Mouse (Mus musculus): ENCODE measurements around the gene Pkd2.

Pkd2 gene

GRCm38 (mm10) chr5:104465731-104466130 lies 6.5 kb downstream of the Pkd2 start:
- in situ Hi-C loops (cut with MboI, MseI), result no loop called here

DNA sequence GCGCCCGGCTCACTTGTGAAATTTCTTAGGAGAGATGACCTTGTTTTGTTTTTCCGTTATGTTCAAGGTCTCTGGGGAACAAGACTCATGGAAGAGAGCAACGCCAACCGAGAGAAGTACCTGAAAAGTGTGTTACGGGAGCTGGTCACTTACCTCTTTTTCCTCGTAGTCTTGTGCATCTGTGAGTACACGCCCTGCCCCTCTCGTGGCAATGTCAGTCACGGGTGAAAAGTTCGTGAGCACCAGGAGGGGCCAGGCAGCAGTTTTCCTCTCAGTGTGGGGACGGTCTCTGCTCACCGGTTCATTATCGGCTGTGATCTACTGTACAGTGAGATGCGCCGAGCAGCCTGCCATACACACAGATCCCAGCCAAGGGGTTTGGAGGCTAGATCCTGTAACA lies 7.6 kb downstream of the Pkd2 start:
- in situ Hi-C loops (cut with MboI, MseI), result no loop called here

GRCm38 (mm10) chr5:104468586-104468985 lies 9.3 kb downstream of the Pkd2 start:
- in situ Hi-C loops (cut with MboI, MseI), result no loop called here

DNA sequence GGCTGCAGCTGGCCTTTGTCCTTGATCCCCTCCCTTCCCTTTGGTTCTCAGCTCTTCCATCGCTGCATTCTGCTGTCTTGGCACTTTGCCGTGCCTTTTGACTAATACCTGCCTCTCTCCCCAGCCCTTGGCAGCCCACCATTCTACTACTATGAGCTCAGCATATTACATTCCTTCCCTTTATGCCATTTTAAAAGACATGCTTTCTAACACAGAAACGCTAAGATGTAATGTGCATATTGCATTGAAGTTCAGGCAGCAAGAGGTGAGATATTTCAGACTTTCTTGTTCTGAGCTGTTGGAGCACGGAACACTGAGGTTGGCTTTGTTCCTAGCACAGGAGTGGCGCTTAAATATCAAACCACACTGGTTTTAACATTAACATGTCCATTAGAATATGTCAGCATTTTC lies 11.7 kb downstream of the Pkd2 start:
- in situ Hi-C loops (cut with MboI, MseI), result no loop called here

DNA sequence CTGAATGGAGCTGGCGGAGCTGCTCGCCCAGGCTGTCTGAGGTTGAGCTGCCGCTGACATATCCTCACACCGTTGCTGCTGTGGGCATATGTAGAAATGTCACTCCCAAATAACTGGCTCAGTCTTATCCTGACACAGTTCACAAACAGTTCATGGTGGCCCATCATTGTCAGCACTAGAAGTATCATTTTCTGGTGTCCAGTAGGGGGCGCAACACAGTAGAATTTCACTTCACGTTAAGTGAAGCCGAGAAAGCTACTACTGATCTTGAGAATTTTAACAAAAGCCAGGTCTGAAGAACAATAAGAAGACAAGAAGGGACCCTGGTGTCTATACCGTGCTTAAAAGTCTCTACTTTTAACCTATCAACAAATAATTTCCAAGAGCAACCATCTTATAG lies 13.1 kb downstream of the Pkd2 start:
- in situ Hi-C loops (cut with MboI, MseI), result no loop called here

DNA sequence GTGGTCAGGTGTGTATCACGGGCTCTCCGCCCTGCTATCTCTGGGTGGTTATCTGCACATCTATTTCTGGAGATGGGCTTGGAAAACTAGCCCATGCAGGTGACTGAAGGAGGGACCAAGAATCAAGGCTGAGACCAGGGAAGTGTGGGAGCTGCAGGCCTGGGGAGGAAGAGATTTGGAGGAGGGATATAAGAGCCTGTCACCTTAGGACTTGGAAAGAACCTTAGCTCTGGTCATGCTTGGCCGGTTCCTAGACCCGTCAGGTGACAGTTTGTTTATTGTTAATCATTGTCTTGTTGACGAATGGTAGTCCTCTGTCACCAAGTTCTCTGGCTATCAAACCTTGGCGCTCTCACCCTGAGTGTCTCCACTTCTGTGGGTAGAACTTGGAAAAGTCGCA lies 21.1 kb downstream of the Pkd2 start:
- in situ Hi-C loops (cut with MboI, MseI), result no loop called here

GRCm38 (mm10) chr5:104482856-104483255 lies 23.6 kb downstream of the Pkd2 start:
- in situ Hi-C loops (cut with MboI, MseI), result no loop called here

DNA sequence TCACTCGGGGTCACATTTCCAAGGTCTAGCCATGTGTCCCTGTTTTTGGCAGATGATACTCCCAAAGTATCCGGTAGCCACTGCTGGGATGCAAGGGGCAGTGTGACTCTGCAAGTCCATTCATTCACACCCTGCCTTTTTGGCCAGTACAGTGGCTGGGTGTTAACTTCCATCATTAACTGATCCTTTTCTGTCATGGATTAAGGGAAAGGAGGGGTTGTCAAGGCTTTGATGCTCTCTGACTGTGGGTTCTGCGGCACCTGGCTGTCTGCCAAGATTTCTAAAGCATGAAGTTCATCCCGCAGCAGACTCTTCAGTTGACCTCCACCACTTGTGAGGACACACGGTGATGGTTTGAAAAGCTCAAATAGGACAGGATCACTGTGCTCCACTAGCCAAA lies 32.3 kb downstream of the Pkd2 start:
- in situ Hi-C loops (cut with MboI, MseI), result loop anchor here (10.0 kb wide), 1 partner anchor 833 kb away; no protein-coding TSS in a partner anchor

GRCm38 (mm10) chr5:104504883-104505282 lies 45.6 kb downstream of the Pkd2 start:
- in situ Hi-C loops (cut with MboI, MseI), result loop anchor here (5.0 kb wide), 1 partner anchor 57 kb away; no protein-coding TSS in a partner anchor

DNA sequence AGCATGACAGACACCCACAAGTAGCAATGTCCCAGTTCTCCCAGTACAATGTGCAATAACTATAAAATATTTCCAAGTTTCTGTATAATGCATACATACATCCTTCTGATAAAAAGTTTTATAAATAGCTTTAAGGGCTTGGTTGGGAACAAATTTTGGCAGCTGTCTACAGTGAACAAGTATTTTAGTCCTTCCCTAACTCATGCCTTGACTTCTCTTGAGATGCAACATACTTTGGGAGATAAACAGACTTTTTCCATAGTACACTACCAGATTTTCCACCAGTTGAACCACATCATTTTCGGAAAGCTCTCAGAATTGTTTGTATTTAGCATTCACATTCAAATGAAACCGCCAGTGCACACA lies 48.6 kb downstream of the Pkd2 start:
- in situ Hi-C loops (cut with MboI, MseI), result loop anchor here (5.0 kb wide), 1 partner anchor 54 kb away; no protein-coding TSS in a partner anchor

GRCm38 (mm10) chr5:104508195-104508891 lies 49.1 kb downstream of the Pkd2 start, which contains the start of gene BC005561:
Gene BC005561 (plus strand): TSS chr5:104508352.
- in situ Hi-C loops (cut with MboI, MseI), result loop anchor here (5.0 kb wide), 1 partner anchor 54 kb away; no protein-coding TSS in a partner anchor

GRCm38 (mm10) chr5:104511211-104511610 lies 52.0 kb downstream of the Pkd2 start:
- in situ Hi-C loops (cut with MboI, MseI), result no loop called here

GRCm38 (mm10) chr5:104538612-104539011 lies 79.4 kb downstream of the Pkd2 start:
- in situ Hi-C loops (cut with MboI, MseI), result loop anchor here (25.0 kb wide), 1 partner anchor 1374 kb away; no protein-coding TSS in a partner anchor

DNA sequence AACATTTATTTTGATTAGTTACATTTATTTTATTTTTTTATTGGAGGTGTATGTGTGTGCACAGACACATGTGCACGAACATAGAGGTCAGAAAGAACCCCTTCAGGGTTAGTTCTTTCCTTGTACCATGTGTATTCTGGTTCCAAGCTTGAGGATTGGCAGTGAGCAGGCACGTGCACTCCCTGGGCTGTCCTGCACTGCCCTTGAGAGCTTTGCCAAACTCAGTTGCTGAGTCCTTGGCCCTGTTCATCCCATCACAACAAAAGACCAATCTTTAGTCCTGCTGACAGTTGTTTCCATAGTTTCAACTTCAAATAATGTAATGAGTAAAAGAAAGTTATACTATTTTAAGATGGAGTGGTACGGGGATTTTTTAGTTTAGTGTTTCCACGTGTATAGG lies 80.1 kb downstream of the Pkd2 start:
- in situ Hi-C loops (cut with MboI, MseI), result loop anchor here (25.0 kb wide), 1 partner anchor 1373 kb away; no protein-coding TSS in a partner anchor

Data from T-helper 1 cell (primary cell).